Mouse (Mus musculus) T-helper 1 cell (primary cell): Measurements from ENCODE around the gene Slc6a4.
"Not testable (repeated sequence)": the region's sequence is repeated elsewhere in the genome, so short reads cannot be mapped to it uniquely, and the experiment has no call there.

Experiments used
- in situ Hi-C: fragments of 300-600 bp; cut with MboI, MseI; formaldehyde crosslinking; loops from one replicate; pipeline ENCODE4 v1.15.1; 2025; ENCODE audit warnings: high pct_unique_total_duplicates

Gene Slc6a4

GRCm38 (mm10) chr11:77018046-77018445, 19.6 kb downstream of the Slc6a4 start:
- in situ Hi-C loops, result no loop called here

GRCm38 (mm10) chr11:77019539-77019938, 21.1 kb downstream of the Slc6a4 start:
- in situ Hi-C loops, result no loop called here

- in situ Hi-C loops, result no loop called here
Measured at GRCm38 (mm10) chr11:77021749-77022396, 23.5 kb downstream of the Slc6a4 start.

DNA sequence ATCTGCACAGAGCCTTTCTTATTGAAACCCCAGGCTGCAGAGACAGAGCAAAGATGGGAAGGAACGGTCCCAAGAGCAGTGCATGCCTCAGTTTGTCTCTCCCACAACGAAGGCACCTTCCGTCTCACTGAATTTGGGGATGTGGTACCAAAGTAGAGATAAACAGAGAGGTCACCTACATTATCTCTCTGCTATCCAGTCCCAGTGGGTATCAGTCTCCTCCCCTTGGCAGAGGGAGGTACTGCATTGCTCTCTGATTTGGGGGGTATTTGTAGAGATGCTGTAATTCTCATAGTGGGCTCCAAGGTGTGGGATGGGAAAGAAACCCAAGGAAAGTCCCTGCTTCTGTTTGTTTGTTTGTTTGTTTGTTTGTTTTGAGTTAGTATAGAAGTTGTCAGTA, 28.2 kb downstream of the Slc6a4 start:
- in situ Hi-C loops, result no loop called here

DNA sequence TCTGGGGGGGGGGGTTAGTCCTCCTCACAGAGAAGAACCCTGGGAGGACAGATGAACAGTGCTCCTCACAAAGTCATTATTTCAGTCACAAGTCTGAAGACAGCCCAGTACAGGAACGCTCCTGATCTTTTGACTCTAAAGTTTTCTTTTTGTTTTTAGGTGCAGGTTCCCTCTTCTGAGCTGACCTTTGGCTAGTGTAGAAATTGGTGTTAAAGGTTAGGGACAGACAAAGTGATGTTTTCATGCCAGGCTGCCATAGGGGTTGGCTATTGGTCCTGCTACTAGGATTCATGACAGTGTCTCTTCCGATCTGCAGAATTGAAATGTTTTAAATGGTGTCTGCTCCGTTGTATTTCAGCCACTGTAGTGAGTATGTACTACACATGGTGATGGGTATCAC, 29.8 kb downstream of the Slc6a4 start:
- in situ Hi-C loops, result no loop called here

DNA sequence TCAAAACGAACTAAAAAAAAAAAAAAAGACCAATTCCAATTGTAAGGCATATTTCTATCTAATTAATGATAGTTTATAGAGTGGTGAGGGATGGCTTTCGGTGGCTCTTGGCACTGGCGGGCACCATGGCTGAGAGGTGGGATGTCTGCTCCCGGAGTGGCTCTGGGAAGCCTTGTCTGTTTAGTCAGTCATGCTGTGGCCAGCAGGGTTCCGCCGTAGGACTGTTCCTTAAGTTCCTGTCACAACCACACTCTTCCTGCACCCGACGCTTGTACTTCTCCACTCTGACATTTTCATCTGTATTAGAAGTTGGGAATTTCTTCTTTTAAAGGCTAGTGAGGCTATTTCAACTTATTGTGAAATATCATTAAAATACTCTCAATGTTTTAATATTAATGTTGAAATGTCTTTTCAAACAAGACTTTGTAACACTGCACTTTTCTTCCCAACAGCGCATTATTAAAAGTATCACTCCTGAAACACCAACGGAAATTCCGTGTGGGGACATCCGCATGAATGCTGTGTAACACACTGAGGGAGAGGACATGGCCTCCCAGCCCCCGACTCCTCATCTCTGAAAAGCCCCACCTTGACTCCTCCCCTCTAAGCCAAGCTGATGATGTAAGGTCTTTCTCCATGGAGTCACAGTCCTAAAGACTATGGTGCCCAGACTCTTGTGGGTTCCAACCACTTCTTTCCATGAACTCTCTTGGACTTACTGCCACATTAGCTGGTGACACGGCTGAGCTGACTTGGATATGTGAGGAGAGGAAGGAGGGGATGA, 32.9 kb downstream of the Slc6a4 start:
- in situ Hi-C loops, result no loop called here

GRCm38 (mm10) chr11:77041891-77042290, 43.5 kb downstream of the Slc6a4 start:
- in situ Hi-C loops, result no loop called here

DNA sequence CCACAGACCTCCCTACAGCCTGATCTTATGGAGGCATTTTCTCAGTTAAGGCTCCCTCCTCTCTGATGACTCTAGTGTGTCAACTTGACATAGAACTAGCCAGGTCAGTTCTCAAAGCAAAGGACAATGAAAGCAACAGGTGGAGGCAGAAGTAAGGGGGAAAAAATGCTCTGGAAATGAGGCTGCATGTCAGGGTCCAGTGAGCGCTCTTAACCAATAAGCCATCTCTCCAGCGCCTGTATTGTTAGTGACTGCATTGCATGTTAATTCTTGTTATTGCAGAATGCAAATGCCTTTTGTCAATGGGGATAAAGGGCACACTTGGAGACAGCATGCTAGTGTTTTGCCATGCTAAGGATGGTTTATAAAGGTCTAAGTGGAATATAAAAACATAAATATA, 44.4 kb downstream of the Slc6a4 start:
- in situ Hi-C loops, result no loop called here

DNA sequence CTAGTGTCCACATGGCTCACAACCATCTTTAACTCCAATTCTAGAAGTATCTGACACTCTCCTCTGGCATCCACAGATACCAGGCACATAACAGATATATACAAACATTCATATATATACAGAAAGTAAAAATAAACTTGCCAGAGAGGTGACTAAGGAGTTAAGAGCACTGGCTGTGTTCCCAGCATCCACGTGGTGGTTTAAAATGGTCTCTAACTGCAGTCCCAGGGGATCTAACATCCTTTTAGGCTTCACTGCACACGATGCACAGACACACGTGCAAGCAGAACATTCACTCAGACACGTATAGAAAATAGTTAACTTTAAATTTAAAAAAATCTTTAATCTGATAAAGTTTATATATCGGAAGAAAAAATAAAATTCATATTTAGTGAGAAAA, 63.5 kb downstream of the Slc6a4 start:
- in situ Hi-C loops, result no loop called here

DNA sequence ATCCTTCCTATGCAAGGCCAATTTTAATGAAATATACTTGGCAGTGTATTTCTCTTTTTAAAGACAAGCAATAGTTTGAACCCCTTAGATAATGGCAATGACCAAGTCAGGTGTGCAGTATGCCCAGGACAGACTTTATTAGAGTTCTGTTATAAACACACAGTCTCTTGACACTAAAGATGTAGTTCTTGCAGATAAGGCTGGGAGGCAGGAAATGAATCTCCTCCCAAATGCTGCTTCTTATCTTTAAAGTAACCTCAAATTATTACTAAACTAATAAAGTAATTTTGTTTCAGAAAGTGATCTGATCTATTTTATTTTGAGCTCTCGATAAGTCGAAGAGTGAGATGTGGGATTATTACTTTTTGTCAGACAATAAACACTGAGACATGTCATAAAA, 65.0 kb downstream of the Slc6a4 start:
- in situ Hi-C loops, result no loop called here

GRCm38 (mm10) chr11:77068825-77069224, 70.4 kb downstream of the Slc6a4 start:
- in situ Hi-C loops, result no loop called here

GRCm38 (mm10) chr11:77070721-77071120, 72.3 kb downstream of the Slc6a4 start:
- in situ Hi-C loops, result no loop called here

GRCm38 (mm10) chr11:77077331-77077730, 78.9 kb downstream of the Slc6a4 start:
- in situ Hi-C loops, result not testable (repeated sequence)

- in situ Hi-C loops, result no loop called here
Measured at GRCm38 (mm10) chr11:77077792-77078191, 79.4 kb downstream of the Slc6a4 start.

DNA sequence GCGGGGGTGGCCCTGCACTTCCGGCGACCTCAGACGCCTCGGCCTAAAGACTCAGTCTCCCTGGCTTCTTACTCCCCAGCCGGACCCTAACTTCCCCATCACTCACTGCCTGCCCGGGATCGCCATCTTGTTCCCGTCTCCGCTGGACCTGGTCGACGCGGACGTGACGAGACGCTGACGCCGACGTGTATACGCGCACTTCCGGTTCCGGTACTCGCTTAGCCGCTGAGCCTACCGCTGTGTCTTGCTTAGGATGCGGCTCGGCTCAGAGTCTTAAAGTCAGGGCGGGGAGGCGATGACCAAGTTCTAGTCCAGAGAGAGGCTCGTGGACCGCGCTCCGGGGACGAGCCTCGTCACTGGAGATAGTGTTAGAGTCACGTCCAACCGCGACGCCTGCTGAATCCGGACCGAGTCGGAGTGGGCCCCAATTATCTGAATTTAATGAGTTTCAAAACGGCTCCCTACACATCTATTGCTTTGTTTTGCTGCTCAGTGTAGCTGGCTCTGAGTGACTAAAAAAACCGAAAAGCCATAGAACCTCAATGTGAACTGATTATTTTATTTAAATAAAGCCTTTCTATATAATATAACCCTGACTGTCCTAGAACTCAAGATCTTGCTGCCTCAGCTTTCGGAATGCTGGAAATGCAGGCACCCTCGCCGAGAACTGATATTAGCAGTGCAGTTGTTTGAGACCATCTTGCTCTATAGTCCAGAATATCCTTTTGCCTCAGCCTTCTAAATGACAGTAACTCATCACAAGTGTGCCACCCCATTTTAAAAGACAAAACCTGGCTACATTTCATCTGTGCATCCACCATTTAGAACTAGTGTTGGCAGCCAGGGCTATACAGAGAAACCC, 80.1 kb downstream of the Slc6a4 start, which contains the start of gene Nsrp1:
Gene Nsrp1, minus strand, starts transcription at position 163 of the 862 bp plus-strand sequence.
- in situ Hi-C loops, result no loop called here

GRCm38 (mm10) chr11:77079361-77079760, 81.0 kb downstream of the Slc6a4 start:
- in situ Hi-C loops, result no loop called here
